Mouse (Mus musculus): ENCODE data around the gene Ttc12.

Gene Ttc12

GRCm38 (mm10) chr9:49488912-49489895 is 3.2 kb upstream of the Ttc12 start:
- DNase-seq (ENCODE audit: low read depth, low spot score): peak; percentile 86

- no peak for DNase-seq (ENCODE audit: low read depth, low spot score)
These were observed 2.2 kb upstream of the Ttc12 start for GRCm38 (mm10) chr9:49488258-49488657.

- no peak for DNase-seq (ENCODE audit: low read depth, low spot score)
These were observed 1.6 kb upstream of the Ttc12 start for GRCm38 (mm10) chr9:49487657-49487943.

- no peak for DNase-seq (ENCODE audit: low read depth, low spot score)
These were observed 1.0 kb upstream of the Ttc12 start for GRCm38 (mm10) chr9:49486805-49487656.

- peak; percentile 63 for DNase-seq (ENCODE audit: low read depth, low spot score)
These were observed 654 bp downstream of the Ttc12 start for GRCm38 (mm10) chr9:49485250-49485891.

- peak; percentile 60 for DNase-seq (ENCODE audit: low read depth, low spot score)
These were observed 2.7 kb downstream of the Ttc12 start for GRCm38 (mm10) chr9:49483316-49483715.

GRCm38 (mm10) chr9:49472126-49472525 is 13.9 kb downstream of the Ttc12 start:
- no peak for DNase-seq (ENCODE audit: low read depth, low spot score)

GRCm38 (mm10) chr9:49470946-49471345 is 15.1 kb downstream of the Ttc12 start:
- DNase-seq (ENCODE audit: low read depth, low spot score): peak; percentile 36

GRCm38 (mm10) chr9:49470006-49470405 is 16.0 kb downstream of the Ttc12 start:
- no peak for DNase-seq (ENCODE audit: low read depth, low spot score)

- no peak for DNase-seq (ENCODE audit: low read depth, low spot score)
These were observed 29.9 kb downstream of the Ttc12 start for GRCm38 (mm10) chr9:49456136-49456535.

- no peak for DNase-seq (ENCODE audit: low read depth, low spot score)
These were observed 33.6 kb downstream of the Ttc12 start for GRCm38 (mm10) chr9:49452396-49452795.

- no peak for DNase-seq (ENCODE audit: low read depth, low spot score)
These were observed 35.5 kb downstream of the Ttc12 start for GRCm38 (mm10) chr9:49450491-49450890.

- peak; percentile 39 for DNase-seq (ENCODE audit: low read depth, low spot score)
These were observed 43.4 kb downstream of the Ttc12 start for GRCm38 (mm10) chr9:49442621-49443020.

- no peak for DNase-seq (ENCODE audit: low read depth, low spot score)
These were observed 58.5 kb downstream of the Ttc12 start for GRCm38 (mm10) chr9:49427478-49427877.

GRCm38 (mm10) chr9:49426921-49427320 is 59.1 kb downstream of the Ttc12 start, which contains the start of gene Ankk1:
TSS of gene Ankk1 (minus strand) at chr9:49427021.
- no peak for DNase-seq (ENCODE audit: low read depth, low spot score)

GRCm38 (mm10) chr9:49425585-49425984 is 60.4 kb downstream of the Ttc12 start:
- no peak for DNase-seq (ENCODE audit: low read depth, low spot score)

- DNase-seq (ENCODE audit: low read depth, low spot score): no peak
These were observed 62.2 kb downstream of the Ttc12 start for GRCm38 (mm10) chr9:49423866-49424265.

GRCm38 (mm10) chr9:49410621-49411020 is 75.4 kb downstream of the Ttc12 start:
- DNase-seq (ENCODE audit: low read depth, low spot score): no peak

- DNase-seq (ENCODE audit: low read depth, low spot score): peak; percentile 75
These were observed 79.0 kb downstream of the Ttc12 start for GRCm38 (mm10) chr9:49407028-49407427.

- DNase-seq (ENCODE audit: low read depth, low spot score): no peak
These were observed 82.3 kb downstream of the Ttc12 start for GRCm38 (mm10) chr9:49403711-49404110.

- DNase-seq (ENCODE audit: low read depth, low spot score): peak; percentile 49
These were observed 90.0 kb downstream of the Ttc12 start for GRCm38 (mm10) chr9:49396006-49396405.

GRCm38 (mm10) chr9:49392242-49392641 is 93.8 kb downstream of the Ttc12 start:
- no peak for DNase-seq (ENCODE audit: low read depth, low spot score)
